Mouse (Mus musculus) gastrocnemius, postnatal 36 days (tissue): ENCODE results near the gene Cwc22. TPM values are rescaled to one million over a fixed set of nuclear protein-coding genes. Genes with fewer than 3 reads are reported as not detected.

ENCODE experiments used
- DNase-seq, 2 experiments: peaks; one replicate each; pipeline ENCODE4 v3.0.0; 2022
- intact Hi-C: fragments of 180-260 bp; cut with DNase I; formaldehyde crosslinking; loops from one replicate; pipeline ENCODE4 v1.15.1; 2025
- total RNA-seq, 2 experiments: library from RNA; stranded (reverse); gene quantifications; 2 replicates each; pipeline ENCODE4 v1.2.3; 2021

Cwc22 gene
- total RNA-seq, 2 experiments from 2014 or later = 12.9 to 15.3 TPM

DNA sequence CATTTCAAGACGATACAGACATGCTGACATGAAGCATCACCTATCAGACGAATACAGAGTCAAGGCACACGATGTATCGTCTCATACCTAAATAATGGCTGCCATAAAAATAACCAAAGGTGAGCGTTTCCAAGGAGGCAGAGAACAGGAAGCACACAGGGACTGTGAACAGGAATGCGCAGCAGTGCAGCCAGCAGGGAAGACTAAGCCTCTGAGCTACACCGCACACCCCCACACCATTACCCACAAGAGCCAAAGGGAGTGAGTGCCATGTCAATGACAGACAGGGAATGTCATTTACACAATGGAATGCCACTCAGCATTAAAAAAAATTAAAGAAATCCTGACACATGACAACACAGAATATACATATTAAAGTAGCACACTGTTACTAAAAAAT lies 19.7 kb downstream of the Cwc22 start:
- no peak for DNase-seq
- intact Hi-C loops = no loop called here

DNA sequence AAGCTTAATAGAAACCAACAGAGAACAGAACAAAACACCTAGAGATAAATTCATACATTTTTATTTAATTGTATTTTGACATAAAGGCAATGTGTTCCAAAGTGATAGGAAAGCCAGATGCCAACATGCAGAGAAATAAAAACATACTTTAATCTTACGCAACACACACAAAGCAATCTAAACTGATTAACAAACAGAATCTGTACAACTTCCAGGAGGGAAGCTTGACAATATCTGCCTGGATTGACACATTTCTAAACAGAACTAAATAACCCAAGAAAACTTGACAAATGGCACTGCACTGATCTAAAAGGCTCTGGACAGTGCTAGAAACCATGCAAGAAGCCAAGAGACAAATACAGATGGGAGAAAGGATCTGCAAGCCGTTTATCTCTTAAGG lies 20.2 kb downstream of the Cwc22 start:
- no peak for DNase-seq
- intact Hi-C loops = no loop called here

GRCm38 (mm10) chr2:77925187-77925924 lies 20.8 kb downstream of the Cwc22 start:
- intact Hi-C loops = no loop called here

DNA sequence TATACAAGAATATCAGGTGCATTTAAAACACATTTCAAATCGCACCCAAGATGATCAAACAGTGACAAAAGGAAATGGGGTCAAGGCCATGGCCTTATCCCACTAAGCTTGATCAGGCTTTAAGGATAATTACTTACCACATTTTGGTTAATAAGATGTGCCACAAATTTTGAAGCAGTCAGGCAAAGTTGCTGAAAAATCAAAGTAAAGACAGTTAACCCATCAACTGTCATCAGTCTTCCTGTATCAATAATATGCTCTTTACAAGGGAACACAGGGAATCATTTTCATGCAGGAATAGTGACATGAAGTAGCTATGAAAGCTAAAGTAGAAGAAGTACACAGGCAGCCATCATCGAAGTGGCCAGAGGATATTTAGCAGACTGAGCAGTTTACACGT lies 22.2 kb downstream of the Cwc22 start:
- no peak for DNase-seq
- intact Hi-C loops = no loop called here

More at GRCm38 (mm10) chr2:77925187-77925924, 20.8 kb downstream of the Cwc22 start:
- DNase-seq = no peak

DNA sequence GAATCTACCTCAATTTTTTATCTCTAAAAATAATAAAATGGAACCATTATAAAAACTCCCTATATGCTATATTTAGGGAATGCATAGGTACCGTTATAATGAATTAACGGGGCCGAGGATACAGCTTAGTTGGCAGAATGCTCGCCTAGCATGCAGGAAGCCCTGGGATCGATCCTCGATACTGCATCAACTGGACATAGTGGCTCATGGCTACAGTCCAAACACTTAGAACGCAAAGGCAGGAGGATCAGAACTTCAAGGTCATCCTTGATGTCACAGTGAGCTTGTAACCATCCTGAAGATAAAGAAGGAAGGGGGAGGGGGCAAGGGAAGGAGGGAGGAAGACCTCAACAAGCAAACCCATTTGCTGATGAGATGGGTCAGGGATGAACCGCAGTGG lies 23.0 kb downstream of the Cwc22 start:
- DNase-seq = no peak
- intact Hi-C loops = no loop called here

GRCm38 (mm10) chr2:77921307-77921706 lies 24.9 kb downstream of the Cwc22 start:
- intact Hi-C loops = no loop called here
- DNase-seq = no peak

GRCm38 (mm10) chr2:77920621-77921020 lies 25.6 kb downstream of the Cwc22 start:
- intact Hi-C loops = no loop called here
- DNase-seq = no peak

- intact Hi-C loops = no loop called here
- no peak for DNase-seq
These were observed 27.7 kb downstream of the Cwc22 start for GRCm38 (mm10) chr2:77918474-77918873.

- DNase-seq = no peak
- intact Hi-C loops = no loop called here
These were observed 28.2 kb downstream of the Cwc22 start for GRCm38 (mm10) chr2:77918006-77918405.

DNA sequence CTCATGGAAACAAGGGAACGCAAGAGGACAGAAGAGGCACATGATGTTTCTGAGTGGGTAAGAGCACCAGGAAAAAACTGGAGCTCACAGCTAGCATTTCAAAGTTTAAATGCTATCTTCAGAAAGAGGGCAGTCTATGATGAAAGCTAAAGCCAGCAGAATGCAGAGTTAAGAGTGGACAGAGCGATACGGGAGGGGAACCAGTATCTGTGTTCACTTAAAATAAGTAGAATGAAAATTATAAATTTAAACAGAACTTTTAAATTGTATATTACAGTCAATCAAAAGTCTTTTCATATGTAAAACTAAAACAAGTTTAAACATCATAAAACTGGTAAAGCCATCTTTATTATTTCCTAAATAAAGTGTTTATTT lies 28.8 kb downstream of the Cwc22 start:
- DNase-seq = no peak
- intact Hi-C loops = no loop called here

GRCm38 (mm10) chr2:77916586-77917359 lies 29.4 kb downstream of the Cwc22 start:
- intact Hi-C loops = no loop called here

GRCm38 (mm10) chr2:77915187-77915586 lies 31.0 kb downstream of the Cwc22 start:
- DNase-seq = no peak
- intact Hi-C loops = no loop called here

More at GRCm38 (mm10) chr2:77916586-77917359, 29.4 kb downstream of the Cwc22 start:
- DNase-seq = no peak

GRCm38 (mm10) chr2:77913628-77914027 lies 32.5 kb downstream of the Cwc22 start:
- DNase-seq = no peak
- intact Hi-C loops = no loop called here

DNA sequence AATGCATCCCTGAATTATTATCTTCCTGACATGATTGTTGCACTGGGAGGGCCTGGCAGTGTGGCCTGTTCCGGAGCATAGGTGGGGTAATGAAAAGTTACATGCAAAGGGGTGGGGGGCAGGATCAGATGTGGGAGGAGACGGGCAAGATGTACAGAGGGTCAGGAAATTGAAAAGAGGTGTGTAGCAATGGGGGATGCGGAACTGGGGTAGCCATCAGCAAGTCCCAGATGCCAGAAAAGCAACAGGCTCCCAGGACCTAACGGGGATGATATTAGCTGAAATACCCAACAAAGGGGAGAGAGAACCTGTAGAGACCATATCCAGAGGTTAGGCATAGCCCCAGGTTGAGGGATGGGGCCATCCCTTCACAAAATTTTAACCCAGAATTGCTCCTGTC lies 34.0 kb downstream of the Cwc22 start:
- intact Hi-C loops = no loop called here
- no peak for DNase-seq

DNA sequence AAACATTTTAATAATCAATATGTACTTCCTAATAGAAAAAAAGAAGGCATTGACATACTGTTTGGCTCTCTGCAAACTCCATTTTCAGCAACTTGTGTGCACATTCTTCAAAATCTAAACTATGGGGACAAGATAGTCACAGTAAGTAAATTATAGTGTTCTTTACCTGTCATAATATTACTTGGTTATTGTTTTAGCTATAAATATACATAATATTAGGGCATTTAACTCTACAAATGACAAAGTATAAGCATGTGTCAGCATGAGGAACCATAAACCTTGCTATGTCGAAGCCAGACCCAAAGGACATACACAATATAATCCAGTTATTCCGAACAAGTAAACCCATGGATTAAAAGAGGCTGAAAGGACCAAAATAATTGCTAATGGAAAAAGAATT lies 34.7 kb downstream of the Cwc22 start:
- intact Hi-C loops = no loop called here
- DNase-seq = no peak

DNA sequence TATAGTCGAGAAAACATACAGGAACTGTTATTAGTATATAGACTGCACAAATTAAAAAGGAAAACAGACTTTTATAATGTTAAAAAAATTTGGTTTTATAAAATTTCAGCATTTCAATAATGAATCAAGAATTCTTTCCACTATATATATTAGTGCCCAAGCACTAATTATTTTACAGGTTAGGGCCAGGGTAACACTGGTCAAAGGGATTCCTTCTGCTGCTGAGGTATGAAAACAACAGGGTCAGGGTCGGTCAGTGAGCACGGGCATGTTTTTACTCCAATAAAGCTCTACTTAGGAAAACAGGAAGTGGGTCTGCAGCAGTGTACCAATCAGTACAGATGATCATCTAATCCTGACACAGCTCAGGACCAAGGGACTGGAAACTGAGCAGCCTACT lies 36.0 kb downstream of the Cwc22 start:
- intact Hi-C loops = no loop called here
- no peak for DNase-seq

DNA sequence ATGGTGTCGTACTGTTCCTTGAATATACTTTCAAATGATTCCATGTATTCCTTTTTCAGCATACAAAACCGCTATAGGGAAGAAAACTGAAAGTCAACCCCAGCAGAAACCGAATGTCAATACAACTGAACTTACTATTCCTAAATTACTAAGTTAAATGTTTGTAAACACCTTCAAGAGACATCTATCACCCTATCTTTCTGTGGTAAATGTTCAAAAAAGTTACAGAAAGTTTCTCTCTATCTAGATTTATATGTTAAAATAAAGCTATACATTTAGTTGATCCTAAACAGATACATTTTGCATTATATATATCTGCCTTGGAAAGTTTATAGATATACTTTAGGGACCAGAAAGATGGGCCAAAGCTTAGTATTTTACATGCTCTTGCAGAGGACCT lies 39.0 kb downstream of the Cwc22 start:
- DNase-seq = no peak
- intact Hi-C loops = no loop called here

GRCm38 (mm10) chr2:77905023-77905422 lies 41.2 kb downstream of the Cwc22 start:
- intact Hi-C loops = no loop called here
- DNase-seq = no peak

- no peak for DNase-seq
- intact Hi-C loops = no loop called here
These were observed 41.7 kb downstream of the Cwc22 start for GRCm38 (mm10) chr2:77904495-77904894.

DNA sequence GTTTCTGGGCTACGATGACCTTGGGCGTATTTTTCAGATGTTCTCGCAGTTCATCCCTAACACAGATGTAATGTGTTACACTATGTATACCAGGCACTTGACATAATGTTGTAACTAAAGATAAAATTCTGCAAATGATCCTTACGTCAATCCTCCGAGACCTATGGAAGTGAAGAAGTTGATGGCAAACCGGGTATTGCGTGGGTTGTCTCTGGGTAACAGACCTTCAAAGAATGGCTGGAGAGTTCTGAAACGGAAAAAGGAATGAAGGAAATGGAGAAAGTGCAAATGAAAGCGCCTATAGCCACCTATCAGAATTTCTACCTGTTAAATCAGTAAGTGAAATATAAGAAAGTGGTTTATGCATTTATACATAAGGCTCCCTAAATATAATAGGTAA lies 42.2 kb downstream of the Cwc22 start:
- intact Hi-C loops = no loop called here
- no peak for DNase-seq

- DNase-seq = no peak
- intact Hi-C loops = no loop called here
These were observed 43.1 kb downstream of the Cwc22 start for GRCm38 (mm10) chr2:77903098-77903497.

DNA sequence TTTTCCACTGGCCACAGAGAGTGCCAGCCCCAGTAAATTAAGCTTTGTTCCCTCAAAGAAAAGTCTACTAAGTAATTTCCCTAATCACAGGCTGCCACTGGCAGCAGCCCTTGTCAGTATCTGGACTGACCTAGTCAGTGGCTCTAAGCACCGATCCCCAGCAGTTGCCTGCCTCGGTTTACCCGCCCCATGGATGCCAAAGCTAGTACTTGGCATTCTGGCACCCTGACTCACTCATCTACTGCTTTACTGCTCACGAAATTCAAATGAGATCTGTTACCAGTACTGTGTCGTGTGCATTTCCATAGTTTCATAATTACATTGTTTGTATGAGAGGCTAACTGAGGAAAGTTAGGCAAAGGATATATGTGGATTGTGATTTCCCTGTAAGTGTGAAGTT lies 44.9 kb downstream of the Cwc22 start:
- DNase-seq = no peak
- intact Hi-C loops = no loop called here
